Mouse (Mus musculus): ENCODE results near the gene Cnnm3.

Gene Cnnm3

GRCm38 (mm10) chr1:36497312-36497711 is 14.4 kb upstream of the Cnnm3 start:
- no peak for DNase-seq (ENCODE audit: low spot score in 2 of 2)

- DNase-seq (ENCODE audit: low spot score in 2 of 2) = peak; percentile 76 to 79
Observed at GRCm38 (mm10) chr1:36501261-36501660, 10.4 kb upstream of the Cnnm3 start.

- DNase-seq (ENCODE audit: low spot score in 2 of 2) = no peak
Observed at GRCm38 (mm10) chr1:36508238-36508637, 3.4 kb upstream of the Cnnm3 start.

DNA sequence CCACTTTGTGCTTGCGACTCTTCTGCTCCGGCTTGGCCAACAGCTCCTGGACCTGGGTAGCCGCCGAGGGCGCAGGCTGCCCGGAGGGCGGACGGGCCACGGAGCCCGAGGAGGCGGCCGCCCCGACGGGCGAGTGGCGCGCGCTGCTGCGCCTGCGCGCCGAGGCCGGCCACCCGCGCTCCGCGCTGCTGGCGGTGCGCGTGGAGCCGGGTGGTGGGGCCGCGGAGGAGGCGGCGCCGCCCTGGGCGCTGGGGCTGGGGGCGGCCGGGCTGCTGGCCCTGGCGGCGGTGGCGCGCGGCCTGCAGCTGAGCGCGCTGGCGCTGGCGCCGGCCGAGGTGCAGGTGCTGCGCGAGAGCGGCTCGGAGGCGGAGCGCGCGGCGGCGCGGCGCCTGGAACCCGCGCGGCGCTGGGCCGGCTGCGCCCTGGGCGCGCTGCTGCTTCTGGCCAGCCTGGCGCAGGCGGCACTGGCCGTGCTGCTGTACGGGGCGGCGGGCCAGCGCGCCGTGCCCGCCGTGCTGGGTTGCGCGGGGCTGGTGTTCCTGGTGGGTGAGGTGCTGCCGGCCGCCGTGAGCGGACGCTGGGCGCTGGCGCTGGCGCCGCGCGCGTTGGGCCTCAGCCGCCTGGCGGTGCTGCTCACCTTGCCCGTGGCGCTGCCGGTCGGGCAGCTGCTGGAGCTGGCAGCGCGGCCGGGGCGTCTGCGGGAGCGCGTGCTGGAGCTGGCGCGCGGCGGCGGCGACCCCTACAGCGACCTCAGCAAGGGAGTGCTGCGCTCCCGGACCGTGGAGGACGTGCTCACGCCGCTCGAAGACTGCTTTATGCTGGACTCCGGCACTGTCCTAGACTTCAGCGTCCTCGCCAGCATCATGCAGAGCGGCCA is 660 bp downstream of the Cnnm3 start:
- DNase-seq (ENCODE audit: low spot score in 2 of 2) = peak; percentile 43 to 46

DNA sequence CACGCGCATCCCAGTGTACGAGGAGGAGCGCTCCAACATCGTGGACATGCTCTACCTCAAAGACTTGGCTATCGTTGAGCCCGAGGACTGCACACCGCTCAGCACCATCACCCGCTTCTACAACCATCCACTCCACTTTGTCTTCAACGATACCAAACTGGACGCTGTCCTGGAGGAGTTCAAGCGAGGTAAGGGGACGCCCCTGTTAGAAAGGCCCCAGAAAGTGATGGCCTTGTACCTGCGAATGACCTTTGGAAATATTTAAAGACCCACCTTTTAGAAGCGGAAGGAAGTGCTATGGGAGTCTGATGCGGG is 1.3 kb downstream of the Cnnm3 start:
- DNase-seq (ENCODE audit: low spot score in 2 of 2) = no peak

GRCm38 (mm10) chr1:36513310-36513709 is 1.6 kb downstream of the Cnnm3 start:
- no peak for DNase-seq (ENCODE audit: low spot score in 2 of 2)

DNA sequence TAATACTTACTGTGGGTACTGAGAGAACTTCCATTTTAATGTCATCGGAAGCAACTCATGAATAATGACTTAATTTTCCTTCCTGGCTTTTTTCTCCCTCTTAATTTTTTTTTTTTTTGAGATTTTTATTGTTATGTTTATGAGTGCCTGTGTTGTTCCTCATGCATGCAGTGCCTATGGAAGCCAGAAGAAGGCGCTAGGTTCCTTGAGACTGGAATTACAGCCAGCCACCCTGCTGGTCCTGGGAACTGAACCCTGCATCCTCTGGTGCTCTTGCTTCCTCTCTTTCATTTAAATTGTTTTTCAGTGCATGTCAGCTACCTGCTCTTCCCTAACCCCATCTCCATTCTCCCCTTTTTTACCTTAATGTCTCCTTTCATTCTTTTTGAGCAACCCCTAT is 2.1 kb downstream of the Cnnm3 start:
- DNase-seq (ENCODE audit: low spot score in 2 of 2) = no peak

- no peak for DNase-seq (ENCODE audit: low spot score in 2 of 2)
Observed at GRCm38 (mm10) chr1:36518259-36518658, 6.6 kb downstream of the Cnnm3 start.

DNA sequence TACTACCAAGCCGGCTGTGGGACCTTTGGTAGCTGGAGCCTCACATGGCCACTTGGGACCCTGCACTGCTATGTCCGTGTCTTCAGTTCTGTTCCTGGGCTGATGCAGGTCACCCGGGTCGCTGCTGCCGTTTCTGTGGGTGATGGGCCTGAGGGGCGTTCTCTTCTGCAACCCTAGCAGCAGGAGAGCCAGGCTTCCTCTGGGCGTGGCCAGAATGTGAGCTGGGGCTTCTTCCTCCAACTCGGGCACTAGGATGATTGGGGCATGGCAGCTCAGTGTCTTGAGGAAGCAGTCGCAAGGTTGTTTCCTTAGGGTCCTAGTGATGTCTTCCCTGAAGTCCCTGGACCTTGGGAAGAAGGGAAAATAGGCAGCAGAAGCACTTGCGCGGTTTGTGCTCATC is 8.0 kb downstream of the Cnnm3 start:
- no peak for DNase-seq (ENCODE audit: low spot score in 2 of 2)

GRCm38 (mm10) chr1:36522210-36522609 is 10.5 kb downstream of the Cnnm3 start:
- no peak for DNase-seq (ENCODE audit: low spot score in 2 of 2)

DNA sequence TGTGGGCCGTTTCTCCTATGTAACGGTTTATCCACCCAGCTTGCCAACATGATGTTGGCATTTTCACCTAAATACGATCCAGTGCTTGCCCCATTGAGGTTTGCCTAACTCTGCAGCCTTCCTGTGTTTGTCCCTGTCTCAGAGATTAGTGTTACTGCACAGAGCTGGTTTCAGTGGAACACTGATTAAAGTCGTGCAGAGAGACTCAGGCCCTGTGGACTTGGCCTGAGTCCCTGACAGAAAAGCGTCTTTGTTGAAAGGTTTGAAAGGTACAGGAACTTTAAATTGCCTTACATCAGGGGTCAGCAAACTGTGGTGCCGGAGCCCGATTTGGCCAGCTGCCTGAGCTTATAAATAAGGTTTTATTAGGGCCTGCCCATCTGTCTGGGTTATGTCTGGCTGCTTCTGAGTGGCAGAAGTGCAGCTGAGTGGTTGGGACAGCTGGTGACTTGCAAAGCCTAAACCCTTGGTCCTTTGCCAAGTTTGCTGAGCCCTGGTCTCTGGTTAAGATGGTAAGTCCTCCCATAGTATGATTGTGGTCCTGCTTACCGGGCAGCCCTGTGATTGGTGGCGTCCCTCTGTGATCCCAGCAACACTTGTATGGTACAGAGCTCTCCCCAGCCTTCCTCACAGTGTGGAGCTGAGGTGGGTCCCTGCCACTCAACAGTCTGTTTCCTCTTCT is 11.8 kb downstream of the Cnnm3 start:
- no peak for DNase-seq (ENCODE audit: low spot score in 2 of 2)

GRCm38 (mm10) chr1:36524058-36524457 is 12.4 kb downstream of the Cnnm3 start:
- no peak for DNase-seq (ENCODE audit: low spot score in 2 of 2)

- DNase-seq (ENCODE audit: low spot score in 2 of 2) = no peak
Observed at GRCm38 (mm10) chr1:36525774-36526173, 14.1 kb downstream of the Cnnm3 start.

DNA sequence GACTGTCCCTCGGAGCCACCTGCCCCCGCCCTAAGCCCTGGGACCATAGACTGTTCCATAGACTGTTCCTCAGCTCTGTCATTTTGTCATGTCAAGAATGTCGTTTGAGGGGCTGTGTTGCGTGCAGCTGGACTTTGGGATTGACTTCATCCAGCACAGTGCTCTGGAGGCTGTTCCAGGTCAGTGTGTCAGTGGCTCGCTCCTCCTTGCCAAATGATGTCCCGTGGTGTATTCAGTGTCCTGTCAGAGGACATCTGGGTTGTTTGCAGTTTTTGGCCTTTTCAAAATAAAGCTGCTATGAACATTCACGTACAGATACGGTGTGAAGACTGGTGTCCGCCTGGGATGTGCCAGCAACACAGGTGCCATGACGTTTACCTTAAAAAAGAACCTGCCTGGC is 15.2 kb downstream of the Cnnm3 start:
- no peak for DNase-seq (ENCODE audit: low spot score in 2 of 2)

DNA sequence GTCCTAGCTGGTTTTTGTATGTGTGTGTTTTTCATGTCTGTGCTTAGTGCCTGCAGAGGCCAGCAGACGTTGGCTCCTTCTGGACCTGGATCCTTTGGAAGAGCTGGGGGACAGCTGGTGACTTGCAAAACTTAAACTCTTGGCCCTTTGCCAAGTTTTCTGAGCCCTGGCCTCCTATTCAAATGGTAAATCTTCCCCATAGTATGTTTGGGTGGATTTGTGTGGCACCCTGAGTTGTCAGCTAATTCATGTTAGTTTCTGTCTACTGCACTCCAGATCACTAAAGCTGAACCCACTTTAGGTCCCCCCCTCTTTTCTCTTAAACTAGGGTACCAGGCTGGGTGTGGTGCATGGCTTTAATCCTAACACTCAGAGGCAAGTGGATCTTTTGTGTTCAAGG is 16.7 kb downstream of the Cnnm3 start:
- DNase-seq (ENCODE audit: low spot score in 2 of 2) = no peak

DNA sequence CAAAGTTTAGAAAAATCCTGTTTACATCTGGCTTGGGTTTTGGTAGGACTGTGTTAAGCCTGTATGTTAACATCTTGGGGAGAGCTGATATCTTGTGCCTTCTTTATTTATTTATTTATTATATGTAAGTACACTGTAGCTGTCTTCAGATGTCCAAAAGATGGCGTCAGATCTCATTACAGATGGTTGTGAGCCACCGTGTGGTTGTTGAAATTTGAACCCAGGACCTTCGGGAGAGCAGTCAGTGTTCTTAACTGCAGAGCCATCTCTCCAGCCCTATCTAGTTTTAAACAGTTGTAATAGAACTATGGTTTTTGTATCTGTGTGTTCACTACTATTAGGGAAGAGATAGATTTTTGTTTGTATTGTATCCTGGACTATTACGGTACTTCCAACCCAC is 17.6 kb downstream of the Cnnm3 start:
- no peak for DNase-seq (ENCODE audit: low spot score in 2 of 2)

- no peak for DNase-seq (ENCODE audit: low spot score in 2 of 2)
Observed at GRCm38 (mm10) chr1:36529875-36530274, 18.2 kb downstream of the Cnnm3 start.

DNA sequence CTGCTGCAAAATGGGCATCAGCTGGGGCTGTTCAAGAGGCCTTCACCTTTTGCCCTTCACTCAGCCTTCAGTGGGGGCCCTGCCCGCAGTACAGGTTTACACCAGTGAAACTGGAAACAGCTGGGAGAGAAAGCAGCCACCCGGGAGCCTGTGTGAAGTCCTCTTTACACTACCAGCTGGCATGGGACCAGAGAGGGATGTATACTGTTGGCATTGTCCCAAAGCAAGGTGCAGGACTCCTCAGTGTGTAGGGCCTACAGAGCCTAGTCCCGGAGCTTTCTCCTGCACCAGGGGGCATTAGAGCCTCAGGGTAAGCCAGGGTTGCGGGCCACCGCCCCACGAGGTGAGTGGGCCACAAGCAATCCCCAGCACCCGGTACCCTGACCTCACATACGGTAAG is 18.8 kb downstream of the Cnnm3 start:
- DNase-seq (ENCODE audit: low spot score in 2 of 2) = no peak

DNA sequence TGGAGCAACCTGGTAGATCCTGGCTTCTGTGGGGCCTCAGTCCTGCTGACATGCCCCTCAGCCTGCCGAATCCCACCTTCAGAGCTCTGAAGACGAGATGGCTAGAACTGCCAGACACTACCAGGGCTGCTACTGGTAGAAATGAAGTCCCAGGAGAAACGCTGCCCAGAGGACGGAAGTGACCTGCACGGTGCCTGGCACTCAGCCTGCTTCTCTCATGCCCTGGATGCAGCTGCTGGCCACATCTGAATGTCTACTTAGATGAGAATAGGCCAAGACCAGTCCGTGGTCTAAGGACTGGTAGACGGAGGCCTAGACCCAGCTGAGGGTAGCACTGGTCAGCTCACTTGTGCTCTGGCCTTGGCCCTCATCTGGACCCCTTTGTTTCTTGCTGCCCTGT is 19.3 kb downstream of the Cnnm3 start:
- DNase-seq (ENCODE audit: low spot score in 2 of 2) = no peak

DNA sequence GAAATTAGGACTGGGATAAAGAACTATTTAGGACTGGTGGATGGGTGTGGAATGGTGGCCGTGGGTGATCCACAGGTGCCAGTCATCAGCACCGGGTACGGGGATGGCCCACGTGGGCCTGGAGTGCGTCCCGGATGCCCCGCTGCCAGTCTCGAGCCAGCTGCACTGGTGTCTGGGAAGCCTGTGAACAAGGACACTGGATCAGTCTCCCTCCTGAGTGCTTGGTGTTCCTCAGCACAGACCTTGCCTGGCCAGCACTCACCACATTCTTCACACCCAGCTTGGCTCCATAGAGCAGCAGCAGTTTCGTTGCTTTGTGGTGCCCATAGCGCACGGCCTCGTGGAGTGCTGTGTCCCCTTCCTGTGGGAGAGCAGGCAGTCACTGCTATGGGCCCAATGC is 19.8 kb downstream of the Cnnm3 start:
- no peak for DNase-seq (ENCODE audit: low spot score in 2 of 2)

DNA sequence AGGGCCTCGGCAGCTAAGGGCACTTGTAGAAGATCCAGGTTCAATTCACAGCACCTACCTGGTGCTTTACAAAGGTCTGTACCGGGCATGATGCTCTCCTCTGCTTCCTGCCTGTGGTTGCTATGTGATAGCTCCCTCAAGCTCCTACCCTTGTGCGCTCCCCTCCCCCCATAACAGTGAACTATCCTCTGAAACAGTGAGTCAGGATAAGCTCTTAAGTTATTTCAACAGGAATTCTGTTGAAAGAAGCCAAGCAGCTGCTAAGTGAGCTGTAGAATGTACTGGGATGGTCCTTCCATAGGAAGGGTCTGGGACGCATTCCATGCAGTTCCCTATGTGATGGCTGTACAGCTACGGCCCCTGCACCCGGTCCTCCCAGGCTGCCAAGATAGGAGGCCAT is 21.9 kb downstream of the Cnnm3 start:
- no peak for DNase-seq (ENCODE audit: low spot score in 2 of 2)

GRCm38 (mm10) chr1:36534595-36535058 is 23.0 kb downstream of the Cnnm3 start:
- DNase-seq (ENCODE audit: low spot score in 2 of 2) = no peak
